Mouse (Mus musculus) brain, embryonic 14.5 days (tissue): ENCODE measurements at regions not wholly inside any gene's neighbourhood (a gene's known extent, or its start where the extent isn't known, plus 50 kb on each side); places are given as distances from the start of the nearest gene placed in this dataset.

Experiments used
- DNase-seq: peaks from one replicate; pipeline ENCODE4 v3.0.0-alpha.2; 2011; ENCODE audit warnings: low read depth
- CTCF ChIP-seq: fragments of 200-500 bp; IDR thresholded peaks from 2 replicates; pipeline ENCODE4 v1.5.1; 2012; ENCODE audit warnings: inconsistent platforms, mild to moderate bottlenecking, moderate library complexity, borderline replicate concordance; ENCODE audit not compliant: insufficient read depth, insufficient read length; ENCODE audit errors: extremely low read depth
- POLR2A ChIP-seq: fragments of 200-500 bp; IDR thresholded peaks from 2 replicates; pipeline ENCODE4 v1.6.1; 2012; ENCODE audit warnings: mild to moderate bottlenecking, inconsistent platforms, borderline replicate concordance; ENCODE audit not compliant: poor library complexity, insufficient read depth, insufficient read length, severe bottlenecking; ENCODE audit errors: extremely low read depth

GRCm38 (mm10) chr15:70834903-70835302 lies 2999.5 kb upstream of the Gm6569 start:
- no peak for DNase-seq
- TF ChIP-seq POLR2A: no peak
- no peak for TF ChIP-seq CTCF

GRCm38 (mm10) chr15:70842606-70843005 lies 2991.8 kb upstream of the Gm6569 start:
- DNase-seq: peak; percentile 45
- TF ChIP-seq POLR2A: no peak
- no peak for TF ChIP-seq CTCF

- DNase-seq: peak; percentile 40
- TF ChIP-seq POLR2A: no peak
- TF ChIP-seq CTCF: no peak
These were observed 2984.7 kb upstream of the Gm6569 start for GRCm38 (mm10) chr15:70849652-70850051.

GRCm38 (mm10) chr15:70850496-70850895 lies 2983.9 kb upstream of the Gm6569 start:
- no peak for DNase-seq
- TF ChIP-seq CTCF (no peak), POLR2A (no peak)
